Mouse (Mus musculus): ENCODE measurements around the gene Prkar2a.

DNA sequence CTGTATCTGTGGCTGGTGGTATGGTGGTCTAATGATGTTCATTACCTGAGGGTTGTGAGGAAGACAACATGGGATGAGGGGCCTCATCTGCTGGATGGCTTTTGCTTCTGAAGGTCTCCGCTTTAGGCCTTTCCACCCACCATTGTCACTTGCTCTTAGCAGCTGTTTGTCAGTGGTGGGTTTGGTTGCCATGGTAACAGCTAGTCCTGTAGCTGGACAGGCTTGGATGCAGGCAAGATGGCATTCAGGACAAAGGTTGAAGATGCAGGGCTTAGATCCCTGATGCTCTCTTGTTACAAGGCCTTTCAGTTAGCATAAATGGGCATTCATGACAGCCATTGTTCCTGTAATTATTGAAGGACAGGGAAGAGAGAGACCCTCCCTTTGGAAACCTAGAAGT lies at the start of gene Prkar2a:
- TF ChIP-seq CTCF (IDR thresholded peaks at IDR 0.05; ENCODE audit: borderline replicate concordance, insufficient read depth, low read depth, low read length) (no peak), POLR2A (IDR thresholded peaks at IDR 0.05; ENCODE audit: borderline replicate concordance, insufficient read depth, low read length) (no peak)
